Mouse (Mus musculus): ENCODE results near the gene Card10.
A peak's percentile ranks its signal among the peaks of the same experiment; 100 is the strongest.

Gene Card10

DNA sequence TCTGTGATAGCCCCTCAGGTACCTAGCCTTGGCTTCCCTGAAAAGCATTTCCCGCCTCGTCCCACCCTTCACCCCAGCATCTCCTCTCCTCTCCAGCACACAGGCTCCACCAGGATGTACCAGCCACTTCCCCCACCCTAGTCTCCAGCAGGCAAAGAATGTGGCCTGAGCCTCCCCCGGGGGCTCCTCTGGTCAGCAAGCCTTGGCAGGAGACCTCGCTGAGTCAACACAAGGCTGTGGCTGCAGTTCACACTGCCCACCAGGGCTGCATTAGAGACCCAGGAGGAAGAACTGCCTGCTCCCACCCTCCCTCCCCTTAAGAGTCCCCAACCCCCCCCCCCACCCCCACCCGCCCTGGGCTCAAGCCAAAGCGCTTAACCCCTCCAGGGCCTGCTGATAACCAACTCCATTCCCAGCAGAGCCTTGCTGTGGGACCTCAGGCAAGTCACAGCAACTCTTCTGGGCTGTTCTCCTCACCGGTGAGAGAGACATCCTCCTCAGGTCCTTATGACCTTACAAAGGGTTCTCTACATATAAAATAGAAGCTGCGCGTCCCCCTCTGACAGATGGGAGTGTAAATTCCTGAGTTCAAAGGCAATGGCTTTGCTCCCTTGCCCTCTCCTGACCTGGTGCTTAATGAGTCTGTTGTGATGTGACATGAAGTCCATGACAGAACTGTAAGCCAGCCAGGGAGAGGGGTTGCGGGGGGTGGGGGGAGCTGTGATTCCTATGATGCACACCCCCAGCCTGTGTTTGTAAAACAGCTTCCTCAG lies 31.6 kb upstream of the Card10 start:
- DNase-seq = no peak

DNA sequence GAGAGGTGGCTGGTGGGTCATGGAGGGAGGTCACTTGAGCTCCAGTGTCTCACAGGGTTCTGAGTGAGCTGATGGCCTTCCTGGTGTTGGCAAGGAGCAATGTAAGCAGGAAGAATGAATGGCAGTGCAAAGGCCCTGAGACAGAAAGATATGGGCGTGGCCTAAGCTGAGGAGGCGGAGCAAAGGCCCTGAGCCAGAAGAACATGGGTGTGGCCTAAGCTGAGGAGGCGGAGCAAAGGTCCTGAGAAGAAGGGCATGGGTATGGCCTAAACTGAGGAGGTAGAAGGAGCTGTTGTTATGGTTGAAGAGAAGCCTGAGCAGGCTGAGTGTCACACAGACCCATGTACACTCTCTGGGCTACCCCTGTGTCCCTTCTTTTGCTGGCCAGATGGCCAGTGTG lies 30.7 kb upstream of the Card10 start:
- no peak for DNase-seq

DNA sequence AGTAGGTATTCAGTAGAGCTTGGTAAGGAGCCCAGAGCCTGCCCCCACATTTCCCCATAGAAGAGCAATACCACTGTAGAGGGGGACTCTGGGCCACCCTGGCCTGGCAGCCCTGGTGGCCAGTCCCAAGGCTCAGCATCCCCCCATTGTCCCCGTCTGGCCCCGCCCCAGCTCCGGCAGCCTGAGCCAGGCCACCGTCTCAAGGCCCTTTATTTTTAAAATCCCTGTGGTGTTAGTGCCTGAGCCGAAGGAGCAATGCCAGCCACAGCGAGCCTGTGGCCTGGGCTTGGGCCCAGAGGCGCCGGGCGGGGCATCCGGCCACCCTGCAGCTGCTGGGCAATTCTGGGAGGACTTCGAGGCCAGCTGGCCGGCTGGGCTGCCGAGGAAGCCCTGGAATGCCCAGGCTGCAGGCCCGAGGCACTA lies 29.9 kb upstream of the Card10 start:
- peak; percentile 77 for DNase-seq

DNA sequence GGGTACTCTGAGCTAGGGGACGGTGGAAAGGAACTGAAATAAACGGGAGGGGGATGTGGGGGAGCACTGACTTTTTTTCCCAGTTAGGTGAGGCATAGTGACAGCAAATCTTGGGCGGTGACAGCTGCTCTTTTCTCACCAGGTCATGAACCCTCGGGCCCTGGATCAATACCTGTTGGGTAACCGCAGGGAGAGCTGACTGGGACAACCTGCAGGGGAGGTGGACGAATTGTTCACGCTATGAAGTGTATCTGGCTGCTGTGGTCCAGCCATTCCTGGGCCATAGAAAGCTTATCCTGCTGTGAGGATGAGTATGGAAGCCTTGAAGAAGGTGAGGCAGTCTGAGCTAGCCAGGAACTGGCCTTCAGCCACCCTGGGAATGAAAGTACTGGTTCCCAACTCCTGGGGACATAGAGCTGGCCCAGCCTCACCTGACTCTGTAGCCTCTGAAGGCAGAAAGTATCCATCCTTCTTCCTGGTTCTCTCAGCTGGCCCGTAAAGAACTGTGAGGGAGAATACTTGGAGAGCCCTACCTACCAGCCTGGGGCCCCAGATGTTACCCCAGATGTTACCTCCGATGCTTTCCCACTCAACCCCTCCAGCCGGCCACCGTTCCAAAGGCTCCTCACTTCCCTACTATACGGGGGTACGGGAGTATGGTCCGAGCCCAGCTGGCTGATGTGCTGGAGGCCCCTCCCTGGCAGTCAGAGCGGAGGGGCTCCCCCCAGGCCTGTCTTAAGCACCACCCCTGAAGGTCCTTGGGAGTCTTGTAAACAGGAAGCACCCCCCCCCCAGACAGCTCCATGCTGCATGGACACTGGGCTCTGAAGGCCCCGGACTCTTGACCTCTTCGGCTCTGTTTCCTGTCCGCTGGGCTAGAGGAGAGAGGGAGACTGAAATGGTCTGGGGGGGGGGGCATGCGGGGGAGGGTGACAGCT lies 29.1 kb upstream of the Card10 start:
- DNase-seq = no peak

DNA sequence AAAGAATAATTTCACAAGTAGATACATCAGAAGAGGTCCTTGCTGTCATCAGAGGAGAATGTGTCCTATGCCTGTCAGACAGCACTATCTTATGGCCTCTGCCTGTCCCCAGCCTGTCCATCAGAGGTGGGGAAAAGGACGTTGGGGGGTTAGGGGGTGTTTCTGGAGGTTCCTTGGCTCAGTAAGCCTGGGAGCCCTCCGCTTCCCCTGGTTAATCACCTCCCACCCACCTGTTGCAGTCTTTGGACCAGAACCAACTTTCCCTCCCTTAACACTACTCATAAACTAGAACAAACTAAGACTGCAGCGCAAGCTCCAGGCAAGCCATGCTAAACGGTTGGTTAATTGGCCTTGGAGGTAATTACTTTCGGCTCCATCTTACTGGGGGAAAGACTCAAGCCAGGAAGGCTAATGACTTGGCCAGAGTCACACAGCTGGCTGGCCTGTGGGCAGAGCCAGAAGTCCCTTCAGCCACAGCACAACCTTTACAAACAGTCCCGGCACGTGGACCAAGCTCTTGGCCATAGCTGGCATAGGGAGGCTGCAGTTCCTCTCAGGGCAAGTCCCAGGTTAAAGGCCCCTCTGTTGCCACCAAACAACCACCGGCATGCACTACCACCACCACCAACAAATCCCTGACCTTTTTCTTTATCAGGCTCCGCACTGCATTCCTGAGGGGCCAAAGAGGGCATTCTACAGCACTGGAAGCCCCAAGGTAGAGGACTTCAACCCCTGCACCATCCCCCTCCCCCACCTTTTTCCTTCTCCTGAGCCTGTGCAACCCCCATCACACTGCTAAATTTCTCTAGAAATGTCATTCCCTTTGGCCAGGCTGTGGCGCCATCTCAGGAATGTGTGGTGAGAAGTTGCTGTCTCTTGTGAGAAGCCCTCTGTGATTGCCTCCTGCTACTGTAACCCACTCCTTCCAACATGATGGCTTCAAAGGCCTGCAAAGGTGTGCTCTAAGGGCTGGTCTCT lies 28.2 kb upstream of the Card10 start:
- DNase-seq = no peak

DNA sequence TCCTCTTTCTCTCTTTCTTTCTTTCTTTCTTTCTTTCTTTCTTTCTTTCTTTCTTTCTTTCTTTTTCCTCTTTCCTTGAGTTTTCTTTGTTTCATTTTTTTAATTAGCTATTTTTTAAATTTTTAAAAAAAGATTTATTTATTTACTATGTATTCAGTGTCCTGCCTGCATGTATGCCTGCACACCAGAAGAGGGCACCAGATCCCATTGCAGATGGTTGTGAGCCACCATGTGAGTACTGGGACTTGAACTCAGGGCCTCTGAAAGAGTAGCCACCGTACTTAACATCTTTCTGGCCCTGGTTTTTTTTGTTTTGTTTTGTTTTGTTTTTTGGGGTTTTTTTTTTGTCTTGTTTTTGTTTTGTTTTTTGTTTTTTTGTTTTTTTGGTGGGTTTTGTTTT lies 26.8 kb upstream of the Card10 start:
- DNase-seq = no peak

DNA sequence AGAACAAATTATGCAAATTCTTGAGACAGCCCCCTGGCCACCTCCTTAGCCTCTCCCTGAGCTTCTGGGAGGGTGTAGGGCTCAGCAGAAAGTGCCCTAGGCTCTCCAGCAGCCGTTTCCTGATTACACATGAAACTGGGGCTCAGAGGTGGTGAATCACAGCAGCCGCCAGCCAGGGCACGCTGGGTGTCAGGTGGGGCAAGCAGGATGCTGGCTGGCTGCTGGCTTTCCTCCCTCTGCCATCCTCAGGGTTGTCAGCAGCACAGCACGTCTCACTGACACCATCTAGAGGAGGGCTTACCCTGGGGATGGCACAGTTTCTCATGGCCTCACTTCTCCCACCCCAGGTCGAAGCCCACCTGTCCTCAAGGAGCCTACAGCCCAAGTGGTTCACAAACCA lies 25.5 kb upstream of the Card10 start:
- DNase-seq = no peak

DNA sequence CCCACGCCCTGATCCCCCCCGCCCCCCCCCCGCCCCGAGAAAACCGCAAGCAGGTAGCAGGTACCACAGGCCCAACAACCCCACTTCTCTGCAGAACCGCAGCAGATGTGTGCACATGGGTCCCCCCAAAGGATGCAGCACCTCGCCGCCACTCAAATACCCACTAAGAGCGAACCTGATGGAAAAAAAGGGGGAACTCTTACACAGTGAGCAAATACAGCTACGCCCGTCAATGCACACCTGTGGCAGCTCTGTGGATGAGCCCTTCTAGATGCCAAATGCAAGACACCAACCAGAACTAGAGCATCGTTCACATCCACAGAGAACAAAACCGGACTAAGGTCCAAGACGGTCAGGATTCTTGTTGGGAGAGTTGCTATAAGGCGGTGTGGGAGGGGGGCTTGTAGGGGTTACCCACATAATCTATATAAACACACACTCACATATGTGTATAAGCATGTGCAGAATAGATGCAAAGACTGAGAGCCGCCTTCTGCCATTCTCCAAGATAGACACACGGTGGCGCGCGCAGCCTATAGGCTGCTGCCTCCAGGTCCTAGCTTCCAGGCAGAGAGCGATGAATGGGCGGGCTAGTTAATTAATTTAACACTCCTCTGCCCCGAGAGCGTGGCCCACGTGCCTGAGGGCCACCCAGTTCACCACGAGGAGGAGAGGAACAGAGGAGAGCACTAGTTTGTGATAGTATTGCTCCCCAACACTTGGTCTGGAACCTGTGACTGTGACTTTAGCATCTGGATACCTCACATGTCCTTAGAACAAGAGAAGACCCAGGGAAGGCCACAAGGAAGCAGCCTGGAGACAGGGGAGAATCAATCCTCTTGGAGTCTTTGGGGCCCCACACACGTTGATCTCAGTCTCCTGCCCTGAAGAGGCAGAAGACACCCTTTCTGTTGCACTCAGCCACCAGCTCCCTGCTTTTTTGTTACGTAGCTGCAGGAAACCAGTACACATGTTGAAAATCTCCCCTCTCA lies 23.7 kb upstream of the Card10 start:
- peak; percentile 92 for DNase-seq

DNA sequence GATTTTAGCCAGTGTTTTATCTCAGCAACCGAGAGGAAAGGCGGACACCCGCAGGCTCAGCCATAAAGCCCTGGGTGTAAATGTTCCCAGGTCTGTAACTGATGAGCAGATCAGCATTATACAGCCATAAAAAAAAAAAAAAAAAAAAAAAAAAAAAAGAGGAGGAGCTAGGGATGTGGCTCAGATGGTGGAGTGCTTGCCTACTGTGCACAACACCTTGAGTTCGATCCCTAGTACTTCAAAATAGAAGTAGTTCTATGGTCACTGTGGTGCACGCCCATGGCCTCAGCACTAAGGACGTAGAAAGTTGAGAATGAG lies 13.2 kb upstream of the Card10 start:
- no peak for DNase-seq

DNA sequence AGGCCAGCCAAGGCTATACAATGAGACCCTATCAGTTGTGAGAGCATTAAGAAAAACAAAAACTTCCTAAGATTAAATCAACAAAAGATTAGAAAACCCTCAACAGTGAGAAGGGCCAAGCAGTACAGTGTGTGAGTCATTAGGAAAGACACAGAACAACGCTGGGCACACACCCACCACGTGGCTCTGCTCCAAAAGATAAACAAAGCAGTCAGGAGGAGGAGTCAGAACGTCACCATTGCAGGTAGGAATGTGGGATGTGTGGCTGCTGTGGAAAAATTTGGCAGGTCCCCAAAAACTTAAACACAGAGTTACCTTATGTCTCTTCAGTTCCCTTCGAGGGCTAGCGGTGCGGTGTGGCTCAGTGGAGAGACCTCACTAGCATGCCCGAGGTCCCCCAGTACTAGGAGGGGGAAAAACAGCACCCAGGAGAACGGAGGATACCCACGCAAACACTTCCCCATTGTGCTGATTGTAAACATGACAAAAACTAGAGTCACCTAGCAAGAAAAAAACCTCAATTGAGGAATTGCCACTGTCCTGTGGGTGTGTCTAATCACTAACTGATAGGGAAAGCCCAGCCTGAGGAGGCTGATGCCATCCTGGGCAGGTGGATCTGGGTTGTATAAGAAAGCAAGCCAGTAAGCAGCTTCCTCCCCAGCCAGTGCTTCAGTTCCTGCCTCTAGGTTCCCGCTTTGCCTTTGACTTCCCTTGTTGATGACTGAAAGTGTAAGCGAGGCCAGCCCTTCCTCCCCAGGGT lies 12.7 kb upstream of the Card10 start:
- DNase-seq = no peak

DNA sequence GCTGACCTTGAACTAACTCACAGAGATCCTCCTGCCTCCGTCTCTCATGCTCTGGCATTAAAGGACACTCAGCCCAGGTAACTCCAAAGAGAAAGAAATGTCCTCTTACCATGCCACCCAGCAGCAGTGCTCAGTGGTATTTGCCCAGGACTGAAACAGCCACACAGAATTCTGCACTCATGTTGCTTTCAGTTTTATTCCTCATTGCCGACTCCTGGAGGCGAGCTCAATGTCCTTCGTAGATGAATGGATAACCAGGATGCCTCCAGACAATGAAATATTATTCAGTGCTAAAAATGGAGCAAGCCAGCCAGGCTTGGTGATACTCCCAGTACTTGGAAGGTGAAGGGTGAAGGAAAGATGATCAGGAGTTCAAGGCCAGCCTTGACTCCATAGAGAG lies 10.8 kb upstream of the Card10 start:
- DNase-seq = no peak

DNA sequence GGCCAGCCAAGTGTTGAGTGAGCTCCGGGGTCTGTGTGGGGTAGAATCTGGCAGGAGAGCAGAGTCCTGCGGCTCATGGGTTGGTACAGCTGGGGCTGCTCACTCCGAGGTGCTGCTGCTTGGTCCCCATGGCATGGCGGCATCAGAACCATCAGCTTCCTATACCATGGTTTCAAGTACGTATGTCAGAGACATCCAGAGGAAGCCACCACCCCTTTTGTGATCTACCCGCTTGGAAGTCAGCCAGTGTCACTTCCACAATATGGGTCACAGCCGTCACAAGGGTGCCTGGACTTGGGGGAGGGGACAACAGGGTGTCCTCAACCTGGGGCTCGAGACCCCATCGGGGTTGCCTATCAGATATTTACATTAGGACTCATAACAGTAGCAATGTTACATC lies 7.3 kb upstream of the Card10 start:
- DNase-seq = no peak

DNA sequence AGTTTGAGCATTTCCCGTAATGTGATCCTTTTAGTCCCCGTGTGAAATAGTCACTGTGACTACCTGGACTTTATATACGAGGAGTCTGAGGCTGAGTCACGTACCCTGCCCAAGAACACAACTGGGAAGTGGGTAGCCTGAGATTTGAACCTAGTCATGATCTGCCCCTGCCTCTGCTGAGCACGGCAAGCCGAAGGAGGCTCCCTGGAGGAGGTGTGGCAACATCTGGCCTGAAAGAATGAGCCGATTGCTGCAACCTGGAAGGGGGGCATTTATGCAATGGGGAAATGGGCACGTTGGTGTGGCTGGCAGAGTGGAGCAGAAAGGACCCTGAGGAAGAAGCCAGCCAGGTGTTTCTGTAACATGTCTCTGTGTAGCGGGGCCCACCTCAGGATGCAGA lies 6.9 kb upstream of the Card10 start:
- no peak for DNase-seq

DNA sequence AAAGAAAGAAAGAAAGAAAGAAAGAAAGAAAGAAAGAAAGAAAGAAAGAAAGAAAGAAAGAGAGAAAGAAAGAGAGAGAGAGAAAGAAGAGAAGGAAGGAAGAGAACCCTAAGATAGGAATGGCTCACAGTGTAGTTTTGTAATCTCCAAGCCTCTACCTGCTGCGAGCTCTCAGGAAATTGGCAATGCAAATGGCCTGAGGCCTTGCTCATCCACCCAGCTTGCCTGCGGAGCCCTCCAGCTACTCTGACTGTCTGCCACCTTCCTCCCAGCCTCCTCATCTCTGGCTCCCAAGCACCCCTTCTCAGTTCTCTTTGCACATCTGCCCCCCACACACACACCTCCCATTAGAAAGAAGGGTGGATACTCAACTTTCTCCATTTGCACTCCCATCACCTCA lies 6.1 kb upstream of the Card10 start:
- no peak for DNase-seq

DNA sequence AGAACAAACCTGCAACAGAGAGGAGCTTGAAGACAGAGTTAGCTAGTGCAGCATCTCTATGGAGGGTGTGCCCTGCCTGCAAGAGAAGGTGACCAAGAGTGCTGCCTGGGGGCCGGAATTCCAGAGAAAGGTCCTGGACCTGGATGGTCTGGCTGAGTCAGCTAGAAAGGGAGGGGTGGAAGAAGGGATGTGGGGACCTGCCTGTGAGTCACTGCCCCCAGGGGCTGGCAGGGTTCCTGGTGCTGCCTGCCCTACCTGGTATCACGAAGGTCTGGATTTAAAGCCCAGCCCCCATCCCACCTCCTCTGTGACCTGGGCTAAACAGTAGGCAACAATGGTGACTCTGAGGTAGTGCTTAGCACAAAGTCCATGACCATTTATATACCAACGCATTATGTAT lies 4.3 kb upstream of the Card10 start:
- DNase-seq = no peak

DNA sequence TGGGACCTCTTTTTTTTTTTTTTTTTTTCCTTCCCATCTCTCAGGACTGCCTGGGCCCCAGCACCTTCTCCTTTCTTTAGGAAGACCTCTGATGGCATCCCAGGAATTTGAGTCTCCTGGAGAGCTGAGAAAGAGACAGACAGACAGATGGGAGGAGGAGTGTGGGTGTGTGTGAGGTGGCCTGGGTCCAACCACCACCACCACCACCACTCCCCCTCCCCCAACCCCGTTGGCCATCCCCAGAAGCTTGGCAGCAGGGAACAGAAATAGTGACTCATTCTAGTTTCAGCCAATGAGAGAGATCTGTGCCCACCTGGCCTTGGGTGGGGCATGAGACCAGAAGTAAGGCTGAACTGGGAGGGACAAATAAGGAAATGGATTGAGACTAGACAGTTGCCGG lies 3.8 kb upstream of the Card10 start:
- DNase-seq = no peak

DNA sequence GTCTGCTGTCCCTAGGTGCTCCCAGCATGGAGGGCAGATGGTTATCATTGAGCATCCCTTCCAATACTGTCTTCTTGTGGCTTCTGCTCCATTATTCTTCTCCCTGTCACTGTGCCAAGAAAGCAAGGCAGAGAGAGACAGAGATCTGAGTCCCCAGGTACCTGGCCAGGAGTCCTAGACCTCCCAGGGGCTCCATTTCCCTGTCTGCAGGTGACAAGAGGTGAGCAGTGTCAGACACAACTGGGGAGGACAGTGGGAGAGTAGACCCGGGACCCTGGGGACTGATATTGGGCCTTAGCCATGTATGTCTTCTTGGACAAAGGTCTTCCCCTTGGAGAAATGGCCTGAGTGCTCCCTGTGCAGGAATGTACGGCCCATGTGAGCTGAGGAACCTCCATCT lies 2.5 kb upstream of the Card10 start:
- DNase-seq = no peak

DNA sequence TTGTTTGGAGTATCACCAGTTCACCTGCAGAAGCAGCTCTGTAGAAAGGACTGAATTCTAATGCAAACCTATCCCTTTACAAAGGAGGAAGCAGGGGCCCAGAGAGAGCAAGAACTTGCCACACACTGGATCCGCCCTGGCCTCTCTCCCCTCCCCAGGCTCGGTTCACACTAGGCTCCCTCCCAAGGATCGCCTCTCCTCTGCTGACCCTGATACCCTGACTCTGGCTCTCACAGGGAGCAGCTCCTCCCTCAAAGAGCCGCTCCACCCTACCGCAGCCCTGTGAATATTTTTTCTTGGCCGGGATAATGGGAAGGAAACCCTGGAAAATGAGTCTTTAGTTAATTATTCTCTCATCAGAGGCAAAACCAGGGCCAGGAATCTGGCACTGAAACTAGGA lies 1.5 kb upstream of the Card10 start:
- DNase-seq = no peak

DNA sequence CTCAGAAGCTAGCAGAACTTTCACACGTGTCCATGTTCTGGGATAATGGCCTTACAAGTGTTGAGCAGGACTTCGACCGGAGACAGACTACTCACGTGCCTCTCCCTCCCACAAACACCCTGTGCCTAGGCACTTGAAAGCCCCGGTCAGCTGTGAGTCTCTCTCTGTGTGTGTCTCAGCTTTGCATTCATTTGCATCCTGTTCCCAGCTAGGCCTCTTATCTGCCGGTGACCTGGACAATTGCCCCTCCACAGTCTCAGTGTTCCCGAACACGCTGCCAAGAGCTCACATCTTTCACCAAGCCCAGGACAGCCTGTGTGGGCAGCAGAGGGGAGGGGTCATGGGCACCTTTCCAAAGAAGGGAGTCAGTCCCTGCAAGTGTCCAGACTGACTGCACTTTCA lies 658 bp upstream of the Card10 start:
- DNase-seq = peak; percentile 66

DNA sequence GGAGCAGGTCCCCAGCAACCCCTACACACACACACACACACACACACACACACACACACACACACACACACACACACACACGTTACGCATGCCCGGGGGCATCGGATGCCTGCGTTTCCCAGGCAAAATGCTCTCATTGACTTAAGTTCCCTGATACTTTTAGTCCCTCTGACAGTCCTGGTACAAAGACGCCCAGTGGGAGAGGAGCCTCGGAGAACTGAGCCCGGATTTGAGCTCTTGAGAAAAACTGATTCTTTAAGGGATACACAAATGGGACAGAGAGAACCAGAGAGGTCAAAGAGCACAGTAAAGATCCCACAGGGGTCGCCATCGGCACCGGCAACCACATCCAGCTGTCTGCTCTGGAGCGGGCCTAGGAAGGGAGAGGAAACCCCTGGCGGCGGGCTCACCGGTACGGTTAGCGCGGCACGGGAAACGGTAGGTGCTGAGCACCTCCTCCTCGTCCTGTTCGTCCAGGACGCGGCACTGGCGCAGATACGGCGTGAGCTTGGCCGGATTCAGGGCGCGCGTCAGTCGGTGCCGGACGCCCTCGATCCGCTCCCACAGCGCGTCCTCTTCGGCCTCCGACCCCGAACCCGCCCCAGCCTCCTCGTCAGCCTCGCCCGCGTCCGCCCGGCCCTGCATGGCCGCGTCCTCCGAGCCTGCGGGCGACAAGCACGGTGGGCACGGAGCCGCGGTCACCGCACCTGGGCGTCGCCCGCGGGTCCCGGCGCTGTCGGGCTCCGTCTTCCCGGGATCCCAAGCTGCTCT lies 686 bp downstream of the Card10 start:
- DNase-seq = peak; percentile 32

Data from retina, postnatal 1 day (tissue).